Mouse (Mus musculus): Measurements from ENCODE around the gene Efna2. TPM values are rescaled to one million over a fixed set of nuclear protein-coding genes. Genes with fewer than 3 reads are reported as not detected.

The Efna2 gene
- polyA plus RNA-seq, 1 experiment from 2014 or later, result 7.4 TPM

DNA sequence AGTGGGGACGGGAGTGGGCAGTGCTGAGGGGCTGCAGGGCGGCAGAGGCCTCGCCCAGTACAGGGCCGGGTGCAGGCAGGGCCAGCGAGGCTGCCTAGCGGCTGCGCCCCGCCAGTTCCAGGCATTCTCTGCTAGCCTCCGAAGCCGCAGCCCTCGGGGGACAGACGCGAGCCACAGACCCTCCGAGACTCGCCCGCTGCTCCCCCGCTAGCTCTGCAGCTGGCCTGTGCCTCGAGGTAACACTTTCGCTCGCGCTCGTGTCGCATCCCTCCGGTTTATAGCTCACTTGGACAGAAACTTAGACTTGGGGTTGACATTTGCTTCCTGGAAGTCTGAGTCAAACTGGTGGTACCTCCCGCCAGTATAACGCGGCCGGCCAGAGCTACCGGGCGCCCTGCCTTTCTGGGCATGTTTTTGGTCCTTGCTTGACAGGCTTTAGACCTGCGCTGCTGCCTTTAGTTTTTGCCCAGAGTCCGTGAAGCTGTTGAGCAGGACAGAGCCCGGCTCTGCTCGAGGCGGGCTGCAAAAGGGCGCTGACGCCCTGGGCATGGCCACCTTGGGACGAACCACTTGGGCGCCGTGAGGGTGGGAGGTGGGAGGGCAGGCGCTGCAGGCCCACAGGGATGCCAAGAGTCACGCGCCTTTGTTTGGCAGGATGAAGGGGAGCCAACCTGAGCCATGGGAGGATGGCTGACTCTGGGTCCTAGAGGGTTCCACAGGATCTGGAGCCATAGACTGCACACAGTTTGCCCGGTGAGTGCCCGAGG is 7.3 kb upstream of the Efna2 start:
- peak overlapping the region; percentile 91 for H3K27ac ChIP-seq (ENCODE audit: low read length)
- peaks cover 26% of the 10 kb centered on the region for H3K4me1 ChIP-seq (ENCODE audit: control insufficient read depth, insufficient read depth, low read length)
- peaks cover 20% of the 10 kb centered on the region for H3K36me3 ChIP-seq (ENCODE audit: control insufficient read depth, insufficient read depth, low read length)
- no peaks in the 10 kb centered on the region for H3K9me3 ChIP-seq (ENCODE audit: control insufficient read depth, low read length)
- H3K9ac ChIP-seq (ENCODE audit: low read depth, low read length), result peak overlapping the region; percentile 71
- peak overlapping the region; percentile 60; the same call in 1 of the 2 replicates for H3K4me3 ChIP-seq (ENCODE audit: low read length)
- peak overlapping the region; percentile 52 for H3K4me2 ChIP-seq (ENCODE audit: low read depth, low read length)
- no peaks in the 10 kb centered on the region for H3K27me3 ChIP-seq (replicated peaks; ENCODE audit: control insufficient read depth, insufficient read depth, low read length)
- 81% methylated on average over 45 of the region's 45 CpGs for WGBS
- ATAC-seq, result no peak

GRCm38 (mm10) chr10:80172527-80173292 is 6.6 kb upstream of the Efna2 start, which contains the start of gene 1600002K03Rik:
Gene 1600002K03Rik (plus strand): TSS chr10:80172944.
- Histone ChIP-seq H3K4me1 (ENCODE audit: control insufficient read depth, insufficient read depth, low read length) (peaks cover 24% of the 10 kb centered on the region), H3K9ac (ENCODE audit: low read depth, low read length) (peak within 1 kb of the TSS; percentile 71), H3K36me3 (ENCODE audit: control insufficient read depth, insufficient read depth, low read length) (peaks cover 20% of the 10 kb centered on the region), H3K27me3 (replicated peaks; ENCODE audit: control insufficient read depth, insufficient read depth, low read length) (no peaks in the 10 kb centered on the region), H3K4me3 (ENCODE audit: low read length) (peak within 1 kb of the TSS; percentile 60), H3K4me2 (ENCODE audit: low read depth, low read length) (peak within 1 kb of the TSS; percentile 52), H3K9me3 (ENCODE audit: control insufficient read depth, low read length) (no peaks in the 10 kb centered on the region), H3K27ac (ENCODE audit: low read length) (peak within 1 kb of the TSS; percentile 91)
- 6% methylated on average over 35 of the region's 35 CpGs for WGBS
- ATAC-seq, result peak; percentile 79

GRCm38 (mm10) chr10:80173358-80173757 is 5.9 kb upstream of the Efna2 start:
- Histone ChIP-seq H3K4me2 (ENCODE audit: low read depth, low read length) (peak overlapping the region; percentile 52), H3K27me3 (replicated peaks; ENCODE audit: control insufficient read depth, insufficient read depth, low read length) (no peaks in the 10 kb centered on the region), H3K9me3 (ENCODE audit: control insufficient read depth, low read length) (no peaks in the 10 kb centered on the region), H3K36me3 (ENCODE audit: control insufficient read depth, insufficient read depth, low read length) (peaks cover 20% of the 10 kb centered on the region), H3K9ac (ENCODE audit: low read depth, low read length) (peak overlapping the region; percentile 71), H3K4me1 (ENCODE audit: control insufficient read depth, insufficient read depth, low read length) (peaks cover 24% of the 10 kb centered on the region), H3K27ac (ENCODE audit: low read length) (peak overlapping the region; percentile 63; the same call in 1 of the 2 replicates), H3K4me3 (ENCODE audit: low read length) (peak overlapping the region; percentile 60)
- ATAC-seq, result no peak
- 10% methylated on average over 11 of the region's 11 CpGs for WGBS

GRCm38 (mm10) chr10:80173955-80174640 is 5.2 kb upstream of the Efna2 start:
- no peak overlapping the region for H3K4me2 ChIP-seq (ENCODE audit: low read depth, low read length)
- H3K4me1 ChIP-seq (ENCODE audit: control insufficient read depth, insufficient read depth, low read length), result peaks cover 20% of the 10 kb centered on the region
- no peak overlapping the region for H3K9ac ChIP-seq (ENCODE audit: low read depth, low read length)

DNA sequence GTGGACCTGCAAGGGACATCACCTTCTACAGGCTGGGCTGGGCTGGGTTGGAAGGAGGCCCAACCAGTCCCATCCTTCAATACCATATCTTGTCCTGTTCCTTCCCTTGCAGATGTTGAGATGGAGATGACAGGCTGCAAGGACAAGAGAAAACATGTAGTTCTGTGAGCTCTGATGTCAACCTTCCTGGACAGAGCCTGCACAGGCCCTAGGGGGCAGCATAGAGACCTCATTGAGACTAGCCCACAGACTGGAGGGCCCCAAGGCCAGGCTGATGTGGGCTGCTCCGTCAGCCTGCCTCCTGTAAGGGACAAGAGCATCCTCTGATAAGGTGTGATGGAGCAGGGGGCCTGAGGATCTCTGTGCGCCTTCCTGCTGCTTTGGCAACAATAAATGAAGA is 4.6 kb upstream of the Efna2 start:
- no peak for ATAC-seq
- 40% methylated on average over 2 of the region's 2 CpGs for WGBS
- Histone ChIP-seq H3K9ac (ENCODE audit: low read depth, low read length) (no peak overlapping the region), H3K36me3 (ENCODE audit: control insufficient read depth, insufficient read depth, low read length) (peaks cover 19% of the 10 kb centered on the region), H3K27me3 (replicated peaks; ENCODE audit: control insufficient read depth, insufficient read depth, low read length) (no peaks in the 10 kb centered on the region), H3K4me3 (ENCODE audit: low read length) (no peak overlapping the region), H3K4me1 (ENCODE audit: control insufficient read depth, insufficient read depth, low read length) (peaks cover 17% of the 10 kb centered on the region), H3K27ac (ENCODE audit: low read length) (no peak overlapping the region), H3K4me2 (ENCODE audit: low read depth, low read length) (no peak overlapping the region), H3K9me3 (ENCODE audit: control insufficient read depth, low read length) (no peaks in the 10 kb centered on the region)

More at GRCm38 (mm10) chr10:80173955-80174640, 5.2 kb upstream of the Efna2 start:
- no peak overlapping the region for H3K4me3 ChIP-seq (ENCODE audit: low read length)
- no peaks in the 10 kb centered on the region for H3K9me3 ChIP-seq (ENCODE audit: control insufficient read depth, low read length)
- H3K27ac ChIP-seq (ENCODE audit: low read length), result no peak overlapping the region
- no peak for ATAC-seq
- peaks cover 20% of the 10 kb centered on the region for H3K36me3 ChIP-seq (ENCODE audit: control insufficient read depth, insufficient read depth, low read length)
- WGBS, result 85% methylated on average over 10 of the region's 10 CpGs
- no peaks in the 10 kb centered on the region for H3K27me3 ChIP-seq (replicated peaks; ENCODE audit: control insufficient read depth, insufficient read depth, low read length)

- Histone ChIP-seq H3K4me2 (ENCODE audit: low read depth, low read length) (no peak overlapping the region), H3K4me3 (ENCODE audit: low read length) (no peak overlapping the region), H3K27ac (ENCODE audit: low read length) (no peak overlapping the region), H3K27me3 (replicated peaks; ENCODE audit: control insufficient read depth, insufficient read depth, low read length) (no peaks in the 10 kb centered on the region), H3K9me3 (ENCODE audit: control insufficient read depth, low read length) (no peaks in the 10 kb centered on the region), H3K4me1 (ENCODE audit: control insufficient read depth, insufficient read depth, low read length) (peaks cover 23% of the 10 kb centered on the region), H3K36me3 (ENCODE audit: control insufficient read depth, insufficient read depth, low read length) (peaks cover 9% of the 10 kb centered on the region), H3K9ac (ENCODE audit: low read depth, low read length) (no peak overlapping the region)
- ATAC-seq, result no peak
- 35% methylated on average over 4 of the region's 4 CpGs for WGBS
Observed at GRCm38 (mm10) chr10:80175536-80176269, 3.6 kb upstream of the Efna2 start.

DNA sequence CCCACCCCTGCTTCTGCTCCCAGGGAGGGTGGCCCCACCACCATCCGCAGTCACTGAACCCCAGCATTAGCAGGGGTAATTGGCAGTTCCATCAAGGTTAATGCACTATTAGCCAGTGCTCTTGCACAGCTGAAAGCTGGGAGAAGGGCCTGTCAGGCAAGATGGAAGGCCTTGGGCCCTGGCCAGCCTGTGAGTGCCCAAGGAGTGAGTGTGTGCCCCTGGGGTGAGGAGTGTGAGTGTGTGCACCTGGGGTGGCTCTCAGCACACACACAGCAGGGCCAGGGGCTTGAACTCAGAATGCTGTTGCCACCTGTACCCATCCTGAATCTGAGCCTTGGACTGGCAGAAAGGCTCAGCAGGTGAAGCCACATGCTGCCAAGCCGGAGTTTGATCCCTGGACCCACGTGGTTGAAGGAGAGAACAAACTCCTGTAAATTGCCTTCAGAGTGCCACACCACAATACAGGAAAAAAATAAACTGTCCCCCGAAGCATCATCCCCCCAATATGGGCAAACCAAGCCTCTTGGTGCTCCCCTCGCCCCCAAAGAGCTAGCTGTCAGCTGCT is 2.9 kb upstream of the Efna2 start:
- Histone ChIP-seq H3K4me3 (ENCODE audit: low read length) (no peak overlapping the region), H3K4me1 (ENCODE audit: control insufficient read depth, insufficient read depth, low read length) (peaks cover 20% of the 10 kb centered on the region), H3K27me3 (replicated peaks; ENCODE audit: control insufficient read depth, insufficient read depth, low read length) (no peaks in the 10 kb centered on the region), H3K4me2 (ENCODE audit: low read depth, low read length) (no peak overlapping the region), H3K27ac (ENCODE audit: low read length) (no peak overlapping the region), H3K9ac (ENCODE audit: low read depth, low read length) (no peak overlapping the region), H3K9me3 (ENCODE audit: control insufficient read depth, low read length) (no peaks in the 10 kb centered on the region), H3K36me3 (ENCODE audit: control insufficient read depth, insufficient read depth, low read length) (peaks cover 4% of the 10 kb centered on the region)
- ATAC-seq, result no peak
- WGBS, result 88% methylated on average over 5 of the region's 5 CpGs

- ATAC-seq, result no peak
- no peaks in the 10 kb centered on the region for H3K27me3 ChIP-seq (replicated peaks; ENCODE audit: control insufficient read depth, insufficient read depth, low read length)
- no peaks in the 10 kb centered on the region for H3K9me3 ChIP-seq (ENCODE audit: control insufficient read depth, low read length)
- H3K27ac ChIP-seq (ENCODE audit: low read length), result no peak overlapping the region
- whole genome bisulfite sequencing, result 67% methylated on average over 7 of the region's 7 CpGs
- H3K4me3 ChIP-seq (ENCODE audit: low read length), result no peak overlapping the region
- H3K4me1 ChIP-seq (ENCODE audit: control insufficient read depth, insufficient read depth, low read length), result peaks cover 9% of the 10 kb centered on the region
- no peak overlapping the region for H3K4me2 ChIP-seq (ENCODE audit: low read depth, low read length)
- H3K9ac ChIP-seq (ENCODE audit: low read depth, low read length), result no peak overlapping the region; the same call in 1 of the 2 replicates
- no peaks in the 10 kb centered on the region for H3K36me3 ChIP-seq (ENCODE audit: control insufficient read depth, insufficient read depth, low read length)
Observed at GRCm38 (mm10) chr10:80177441-80178279, 1.6 kb upstream of the Efna2 start.
